Mouse (Mus musculus): Measurements from ENCODE around the gene Zc2hc1b.

- no peak for TF ChIP-seq CTCF (IDR thresholded peaks at IDR 0.05; ENCODE audit: control insufficient read depth, insufficient read depth, insufficient read length)
- no peak for TF ChIP-seq MYOD1 (IDR thresholded peaks at IDR 0.05; ENCODE audit: control insufficient read depth, insufficient read length, low read depth)
- TF ChIP-seq MAX (IDR thresholded peaks at IDR 0.05): no peak
- no peak for TF ChIP-seq MYOG (IDR thresholded peaks at IDR 0.05; ENCODE audit: control insufficient read depth, extremely low read depth, insufficient read length)
- TF ChIP-seq USF1 (IDR thresholded peaks at IDR 0.05; ENCODE audit: low read depth): no peak
These were observed 31.7 kb upstream of the Zc2hc1b start for GRCm38 (mm10) chr10:13209506-13209905.

Measured in C2C12 (cell line).